Mouse (Mus musculus): ENCODE measurements around the gene Aph1b. TPM values are rescaled to one million over a fixed set of nuclear protein-coding genes. Genes with fewer than 3 reads are reported as not detected.

Aph1b gene
- polyA plus RNA-seq, 1 experiment from 2014 or later: 18.0 TPM

DNA sequence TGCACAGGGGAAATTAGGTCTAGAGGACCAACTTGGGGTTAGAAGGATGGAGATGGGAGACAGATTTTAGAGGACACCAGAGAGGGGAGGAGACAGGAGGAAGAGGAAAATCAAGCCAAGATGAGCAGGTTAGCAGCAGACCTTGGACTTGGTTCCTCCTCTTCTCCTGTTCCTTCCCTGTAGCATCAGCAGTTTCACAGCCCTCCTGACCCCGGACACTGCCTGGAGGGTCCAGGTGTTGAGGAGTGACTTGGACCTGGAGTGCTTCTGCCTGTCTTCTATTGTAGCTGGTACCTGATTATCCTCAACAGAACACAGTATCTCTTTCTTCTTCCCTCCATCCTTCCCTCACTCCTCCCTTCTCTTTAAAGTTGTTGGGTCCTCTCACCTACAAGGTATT, 26.6 kb downstream of the Aph1b start:
- no peak overlapping the region for H3K27ac ChIP-seq (ENCODE audit: low read depth, low read length)
- no peaks in the 10 kb centered on the region for H3K36me3 ChIP-seq (ENCODE audit: control insufficient read depth, insufficient read depth, low read length)
- no peak for ATAC-seq (ENCODE audit: low FRiP score)
- no peak for DNase-seq (ENCODE audit: low spot score, missing footprints)
- H3K4me2 ChIP-seq: no peak overlapping the region
- WGBS: 93% methylated on average over 1 of the region's 1 CpGs
- no peak overlapping the region for H3K4me3 ChIP-seq (ENCODE audit: low read depth, low read length)
- H3K4me1 ChIP-seq (ENCODE audit: control insufficient read depth, insufficient read depth, low read length): no peaks in the 10 kb centered on the region
- no peak overlapping the region for H3K9ac ChIP-seq (ENCODE audit: low read length)
- no peaks in the 10 kb centered on the region for H3K27me3 ChIP-seq (ENCODE audit: control insufficient read depth, insufficient read depth, low read length)
- no peaks in the 10 kb centered on the region for H3K9me3 ChIP-seq (ENCODE audit: control insufficient read depth, low read length)

GRCm38 (mm10) chr9:66760991-66761390, 34.3 kb downstream of the Aph1b start:
- Histone ChIP-seq H3K36me3 (ENCODE audit: control insufficient read depth, insufficient read depth, low read length) (no peaks in the 10 kb centered on the region), H3K9me3 (ENCODE audit: control insufficient read depth, low read length) (no peaks in the 10 kb centered on the region), H3K4me2 (no peak overlapping the region), H3K27ac (ENCODE audit: low read depth, low read length) (no peak overlapping the region), H3K4me1 (ENCODE audit: control insufficient read depth, insufficient read depth, low read length) (no peaks in the 10 kb centered on the region), H3K27me3 (ENCODE audit: control insufficient read depth, insufficient read depth, low read length) (no peaks in the 10 kb centered on the region), H3K4me3 (ENCODE audit: low read depth, low read length) (no peak overlapping the region), H3K9ac (ENCODE audit: low read length) (no peak overlapping the region)
- no peak for ATAC-seq (ENCODE audit: low FRiP score)
- no peak for DNase-seq (ENCODE audit: low spot score, missing footprints)
- 70% methylated on average over 1 of the region's 1 CpGs for WGBS

DNA sequence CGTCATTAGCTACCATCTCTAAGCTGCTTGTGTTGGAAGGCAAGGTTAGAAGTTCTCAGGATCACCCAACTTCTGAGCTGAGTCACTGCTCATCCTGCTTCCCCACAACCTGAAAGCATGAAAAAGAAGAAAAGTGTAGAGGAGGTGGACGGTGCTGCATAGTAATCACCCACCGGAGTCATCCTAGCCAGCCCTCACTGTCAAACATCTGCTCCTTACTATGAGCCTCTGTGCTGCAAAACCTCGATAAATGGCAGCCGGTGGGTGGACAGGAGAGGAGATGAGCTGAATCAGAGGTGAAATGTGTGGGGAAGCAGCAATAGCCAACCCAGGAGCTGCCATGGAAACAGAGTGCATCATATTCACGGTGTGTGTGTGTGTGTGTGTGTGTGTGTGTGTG, 42.4 kb downstream of the Aph1b start:
- Histone ChIP-seq H3K9me3 (ENCODE audit: control insufficient read depth, low read length) (no peaks in the 10 kb centered on the region), H3K27ac (ENCODE audit: low read depth, low read length) (no peak overlapping the region), H3K36me3 (ENCODE audit: control insufficient read depth, insufficient read depth, low read length) (no peaks in the 10 kb centered on the region), H3K27me3 (ENCODE audit: control insufficient read depth, insufficient read depth, low read length) (no peaks in the 10 kb centered on the region), H3K4me3 (ENCODE audit: low read depth, low read length) (no peak overlapping the region), H3K9ac (ENCODE audit: low read length) (no peak overlapping the region), H3K4me2 (no peak overlapping the region), H3K4me1 (ENCODE audit: control insufficient read depth, insufficient read depth, low read length) (no peaks in the 10 kb centered on the region)
- WGBS: 85% methylated on average over 6 of the region's 6 CpGs
- DNase-seq (ENCODE audit: low spot score, missing footprints) (no peak), ATAC-seq (ENCODE audit: low FRiP score) (no peak)

GRCm38 (mm10) chr9:66748390-66748789, 46.9 kb downstream of the Aph1b start:
- Histone ChIP-seq H3K4me3 (ENCODE audit: low read depth, low read length) (no peak overlapping the region), H3K27me3 (ENCODE audit: control insufficient read depth, insufficient read depth, low read length) (no peaks in the 10 kb centered on the region), H3K36me3 (ENCODE audit: control insufficient read depth, insufficient read depth, low read length) (no peaks in the 10 kb centered on the region), H3K9ac (ENCODE audit: low read length) (no peak overlapping the region), H3K9me3 (ENCODE audit: control insufficient read depth, low read length) (no peaks in the 10 kb centered on the region), H3K27ac (ENCODE audit: low read depth, low read length) (no peak overlapping the region), H3K4me1 (ENCODE audit: control insufficient read depth, insufficient read depth, low read length) (no peaks in the 10 kb centered on the region), H3K4me2 (no peak overlapping the region)
- 89% methylated on average over 15 of the region's 15 CpGs for WGBS
- ATAC-seq (ENCODE audit: low FRiP score) (no peak), DNase-seq (ENCODE audit: low spot score, missing footprints) (no peak)

DNA sequence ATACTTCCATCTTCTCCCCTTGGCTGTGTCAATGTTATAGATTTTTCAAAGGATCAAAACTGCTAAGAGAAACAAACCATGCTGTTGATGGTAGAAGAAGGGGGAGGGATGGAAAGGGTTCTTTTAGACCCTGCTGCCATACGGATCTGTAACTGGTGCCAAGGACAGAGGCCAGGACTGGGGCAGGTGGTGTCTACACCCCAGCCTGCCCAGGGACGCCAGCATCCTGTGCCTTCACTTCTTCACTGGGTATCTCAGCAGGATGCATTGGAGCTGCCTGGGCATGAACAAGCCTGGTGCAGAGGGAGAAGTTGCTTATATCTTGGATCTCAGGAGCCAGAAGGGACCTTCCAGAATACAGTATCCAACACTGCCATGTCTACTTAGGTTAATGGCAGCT, 50.8 kb downstream of the Aph1b start:
- 88% methylated on average over 2 of the region's 2 CpGs for WGBS

GRCm38 (mm10) chr9:66739516-66739915, 55.8 kb downstream of the Aph1b start:
- Histone ChIP-seq H3K9me3 (ENCODE audit: control insufficient read depth, low read length) (no peaks in the 10 kb centered on the region), H3K27ac (ENCODE audit: low read depth, low read length) (no peak overlapping the region), H3K9ac (ENCODE audit: low read length) (no peak overlapping the region), H3K4me3 (ENCODE audit: low read depth, low read length) (no peak overlapping the region), H3K4me1 (ENCODE audit: control insufficient read depth, insufficient read depth, low read length) (no peaks in the 10 kb centered on the region), H3K4me2 (no peak overlapping the region), H3K36me3 (ENCODE audit: control insufficient read depth, insufficient read depth, low read length) (no peaks in the 10 kb centered on the region), H3K27me3 (ENCODE audit: control insufficient read depth, insufficient read depth, low read length) (no peaks in the 10 kb centered on the region)
- 90% methylated on average over 7 of the region's 7 CpGs for WGBS
- no peak for DNase-seq (ENCODE audit: low spot score, missing footprints)
- ATAC-seq (ENCODE audit: low FRiP score): no peak

More for the DNA sequence above, 50.8 kb downstream of the Aph1b start:
- no peak for ATAC-seq (ENCODE audit: low FRiP score)
- no peak for DNase-seq (ENCODE audit: low spot score, missing footprints)
- Histone ChIP-seq H3K9me3 (ENCODE audit: control insufficient read depth, low read length) (no peaks in the 10 kb centered on the region), H3K36me3 (ENCODE audit: control insufficient read depth, insufficient read depth, low read length) (no peaks in the 10 kb centered on the region), H3K27ac (ENCODE audit: low read depth, low read length) (no peak overlapping the region), H3K9ac (ENCODE audit: low read length) (no peak overlapping the region), H3K27me3 (ENCODE audit: control insufficient read depth, insufficient read depth, low read length) (no peaks in the 10 kb centered on the region), H3K4me1 (ENCODE audit: control insufficient read depth, insufficient read depth, low read length) (no peaks in the 10 kb centered on the region), H3K4me2 (no peak overlapping the region), H3K4me3 (ENCODE audit: low read depth, low read length) (no peak overlapping the region)

DNA sequence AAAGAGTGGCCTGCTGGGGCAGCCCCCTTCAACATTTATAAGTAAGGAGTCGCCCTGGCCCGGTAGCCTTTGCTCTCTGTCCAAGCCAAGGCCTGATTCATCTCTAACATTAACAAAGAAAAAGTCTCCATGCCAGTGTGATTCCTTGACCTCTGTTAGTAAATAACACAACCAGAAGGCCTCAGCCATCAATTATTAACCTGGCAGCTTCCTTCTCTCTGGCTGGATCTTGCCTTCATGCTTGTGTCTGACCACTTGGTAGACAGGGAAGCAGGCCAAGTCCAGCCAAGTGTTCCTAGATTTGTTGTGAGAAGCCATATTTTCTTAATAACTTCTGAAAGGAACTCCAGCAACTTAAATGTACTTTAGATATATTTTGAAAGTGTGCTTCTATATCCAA, 58.7 kb downstream of the Aph1b start:
- Histone ChIP-seq H3K27ac (ENCODE audit: low read depth, low read length) (no peak overlapping the region), H3K9ac (ENCODE audit: low read length) (no peak overlapping the region), H3K4me2 (no peak overlapping the region), H3K4me3 (ENCODE audit: low read depth, low read length) (no peak overlapping the region), H3K4me1 (ENCODE audit: control insufficient read depth, insufficient read depth, low read length) (no peaks in the 10 kb centered on the region), H3K9me3 (ENCODE audit: control insufficient read depth, low read length) (no peaks in the 10 kb centered on the region), H3K27me3 (ENCODE audit: control insufficient read depth, insufficient read depth, low read length) (no peaks in the 10 kb centered on the region), H3K36me3 (ENCODE audit: control insufficient read depth, insufficient read depth, low read length) (no peaks in the 10 kb centered on the region)
- DNase-seq (ENCODE audit: low spot score, missing footprints) (no peak), ATAC-seq (ENCODE audit: low FRiP score) (no peak)
- WGBS: 87% methylated on average over 2 of the region's 2 CpGs

GRCm38 (mm10) chr9:66736016-66736415, 59.3 kb downstream of the Aph1b start:
- DNase-seq (ENCODE audit: low spot score, missing footprints) (no peak), ATAC-seq (ENCODE audit: low FRiP score) (no peak)
- H3K4me1 ChIP-seq (ENCODE audit: control insufficient read depth, insufficient read depth, low read length): no peaks in the 10 kb centered on the region
- no peaks in the 10 kb centered on the region for H3K9me3 ChIP-seq (ENCODE audit: control insufficient read depth, low read length)
- H3K4me2 ChIP-seq: no peak overlapping the region
- no peak overlapping the region for H3K27ac ChIP-seq (ENCODE audit: low read depth, low read length)
- H3K4me3 ChIP-seq (ENCODE audit: low read depth, low read length): no peak overlapping the region
- H3K36me3 ChIP-seq (ENCODE audit: control insufficient read depth, insufficient read depth, low read length): no peaks in the 10 kb centered on the region
- no peaks in the 10 kb centered on the region for H3K27me3 ChIP-seq (ENCODE audit: control insufficient read depth, insufficient read depth, low read length)
- 80% methylated on average over 3 of the region's 3 CpGs for WGBS
- H3K9ac ChIP-seq (ENCODE audit: low read length): no peak overlapping the region

DNA sequence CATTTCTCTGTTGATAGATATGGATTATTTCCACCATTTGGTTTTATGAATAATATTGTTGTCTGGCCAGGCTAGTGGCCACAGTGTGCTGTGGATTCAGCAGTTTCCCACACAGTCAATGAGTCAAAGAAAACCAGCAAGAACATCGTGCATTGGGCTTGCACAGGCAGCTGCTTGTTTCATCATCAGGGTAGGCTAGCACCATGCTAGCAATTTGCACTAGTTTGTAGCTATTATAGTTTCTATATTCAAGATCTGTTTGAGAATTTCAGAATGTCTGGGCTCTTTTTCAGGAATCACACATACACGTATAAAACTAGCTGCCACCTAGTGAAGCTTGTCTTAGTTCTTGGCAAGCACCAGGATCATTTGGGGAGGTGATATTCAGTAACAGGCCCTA, 60.2 kb downstream of the Aph1b start:
- Histone ChIP-seq H3K27ac (ENCODE audit: low read depth, low read length) (no peak overlapping the region), H3K4me1 (ENCODE audit: control insufficient read depth, insufficient read depth, low read length) (no peaks in the 10 kb centered on the region), H3K9me3 (ENCODE audit: control insufficient read depth, low read length) (no peaks in the 10 kb centered on the region), H3K9ac (ENCODE audit: low read length) (no peak overlapping the region), H3K27me3 (ENCODE audit: control insufficient read depth, insufficient read depth, low read length) (no peaks in the 10 kb centered on the region), H3K36me3 (ENCODE audit: control insufficient read depth, insufficient read depth, low read length) (no peaks in the 10 kb centered on the region), H3K4me3 (ENCODE audit: low read depth, low read length) (no peak overlapping the region), H3K4me2 (no peak overlapping the region)
- 87% methylated on average over 2 of the region's 2 CpGs for WGBS
- ATAC-seq (ENCODE audit: low FRiP score) (no peak), DNase-seq (ENCODE audit: low spot score, missing footprints) (no peak)

DNA sequence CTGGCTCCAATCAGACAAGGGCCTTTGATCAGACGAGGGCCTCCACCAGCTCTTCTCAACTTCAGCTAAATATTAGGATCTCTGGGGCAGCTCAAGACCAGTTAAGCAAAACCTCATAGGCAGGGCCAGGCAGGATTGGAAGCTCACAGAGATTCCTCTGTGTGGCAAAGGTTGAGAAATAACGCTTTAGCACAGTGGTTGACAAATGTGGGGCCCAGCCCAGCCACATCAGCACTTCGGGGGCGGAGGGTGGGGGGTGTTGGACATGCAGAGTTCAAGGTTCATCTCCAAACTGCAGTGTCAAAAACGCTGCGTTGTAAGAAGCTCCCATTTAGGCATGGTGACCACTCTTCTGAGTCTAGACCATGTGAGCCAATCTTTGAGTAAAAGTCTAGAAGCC, 60.7 kb downstream of the Aph1b start:
- 85% methylated on average over 6 of the region's 6 CpGs for WGBS
- H3K4me1 ChIP-seq (ENCODE audit: control insufficient read depth, insufficient read depth, low read length): no peaks in the 10 kb centered on the region

More for the DNA sequence above, 60.7 kb downstream of the Aph1b start:
- Histone ChIP-seq H3K9me3 (ENCODE audit: control insufficient read depth, low read length) (no peaks in the 10 kb centered on the region), H3K27me3 (ENCODE audit: control insufficient read depth, insufficient read depth, low read length) (no peaks in the 10 kb centered on the region), H3K4me3 (ENCODE audit: low read depth, low read length) (no peak overlapping the region), H3K27ac (ENCODE audit: low read depth, low read length) (no peak overlapping the region), H3K36me3 (ENCODE audit: control insufficient read depth, insufficient read depth, low read length) (no peaks in the 10 kb centered on the region), H3K4me2 (no peak overlapping the region), H3K9ac (ENCODE audit: low read length) (no peak overlapping the region)
- no peak for ATAC-seq (ENCODE audit: low FRiP score)
- no peak for DNase-seq (ENCODE audit: low spot score, missing footprints)

Measured in midbrain, embryonic 11.5 days (tissue).